Mouse (Mus musculus) ES-E14 (cell line): Measurements from ENCODE around the gene Mpst.

Experiments used
- CHD2 ChIP-seq: IDR thresholded peaks from 2 replicates; pipeline ENCODE4 v1.6.1; 2014; ENCODE audit warnings: mild to moderate bottlenecking, low read depth, low read length, inconsistent platforms
- HCFC1 ChIP-seq: IDR thresholded peaks from 2 replicates; pipeline ENCODE4 v1.6.1; 2012; ENCODE audit warnings: low read length, inconsistent platforms, borderline replicate concordance; ENCODE audit not compliant: insufficient read depth
- MAFK ChIP-seq: IDR thresholded peaks from 2 replicates; pipeline ENCODE4 v1.6.1; 2014; ENCODE audit warnings: mild to moderate bottlenecking, low read depth, low read length, inconsistent platforms; ENCODE audit not compliant: insufficient read depth

- no peak for TF ChIP-seq HCFC1
- no peak for TF ChIP-seq CHD2
- no peak for TF ChIP-seq MAFK
These were observed 37.3 kb upstream of the Mpst start for GRCm38 (mm10) chr15:78368926-78369346.
